Mouse (Mus musculus) C2C12 (cell line): ENCODE data around the gene Ppp1r12b.

Source experiments
- CEBPB ChIP-seq: IDR thresholded peaks from one replicate; pipeline ENCODE4 v1.6.1; 2011; ENCODE audit warnings: low read depth, mild to moderate bottlenecking, control low read depth, moderate library complexity
- CTCF ChIP-seq: IDR thresholded peaks from one replicate; pipeline ENCODE4 v1.5.1; 2011; ENCODE audit not compliant: control insufficient read depth, insufficient read depth, insufficient read length
- FOSL1 ChIP-seq: IDR thresholded peaks from one replicate; pipeline ENCODE4 v1.8.0; 2011; ENCODE audit warnings: mild to moderate bottlenecking, low read length; ENCODE audit not compliant: poor library complexity, insufficient read depth, severe bottlenecking
- MYOG ChIP-seq: IDR thresholded peaks from one replicate; pipeline ENCODE4 v1.6.1; 2011; ENCODE audit not compliant: control insufficient read depth, insufficient read length; ENCODE audit errors: extremely low read depth

- no peak for TF ChIP-seq CTCF
- TF ChIP-seq CEBPB = no peak
- no peak for TF ChIP-seq FOSL1
- TF ChIP-seq MYOG = no peak
These were observed 154.0 kb downstream of the Ppp1r12b start for GRCm38 (mm10) chr1:134801758-134802157.
